Mouse (Mus musculus) midbrain, postnatal 0 days (tissue): ENCODE measurements around the gene Dennd4b. TPM values are rescaled to one million over a fixed set of nuclear protein-coding genes. Genes with fewer than 3 reads are reported as not detected.

Source experiments
- ATAC-seq: fragments of 200-750 bp; cut with Nextera tagmentation; 2 replicates; pipeline ENCODE4 v1.8.0; 2017; ENCODE audit warnings: moderate number of reproducible peaks, mild to moderate bottlenecking, moderate TSS enrichment, moderate library complexity; ENCODE audit not compliant: low FRiP score
- DNase-seq: peaks from one replicate; pipeline ENCODE4 v3.0.0-alpha.2; 2015; ENCODE audit warnings: low spot score
- H3K27ac ChIP-seq: fragments of 300-500 bp; sonication (generic); 2 replicates; pipeline ENCODE4 v1.5.1; 2014; ENCODE audit warnings: low read depth, mild to moderate bottlenecking, low read length, mixed read lengths
- H3K27me3 ChIP-seq: fragments of 300-500 bp; sonication (generic); 2 replicates; pipeline ENCODE4 v1.6.1; 2014; ENCODE audit warnings: low read length, control low read depth, mixed read lengths; ENCODE audit not compliant: insufficient read depth
- H3K36me3 ChIP-seq: fragments of 300-500 bp; sonication (generic); 2 replicates; pipeline ENCODE4 v1.6.1; 2014; ENCODE audit warnings: low read length, control low read depth, mixed read lengths; ENCODE audit not compliant: insufficient read depth
- H3K4me1 ChIP-seq: fragments of 300-500 bp; sonication (generic); 2 replicates; pipeline ENCODE4 v1.6.1; 2014; ENCODE audit warnings: mild to moderate bottlenecking, control low read depth, antibody characterized with exemption, low read length, mixed read lengths; ENCODE audit not compliant: insufficient read depth
- H3K4me2 ChIP-seq: fragments of 300-500 bp; sonication (generic); 2 replicates; pipeline ENCODE4 v1.6.1; 2014; ENCODE audit warnings: low read depth, mild to moderate bottlenecking, low read length, mixed read lengths; ENCODE audit not compliant: poor library complexity, severe bottlenecking
- H3K4me3 ChIP-seq: fragments of 300-500 bp; sonication (generic); 2 replicates; pipeline ENCODE4 v1.5.1; 2014; ENCODE audit warnings: low read depth, mild to moderate bottlenecking, low read length, moderate library complexity
- H3K9ac ChIP-seq: fragments of 300-500 bp; sonication (generic); replicated peaks from 2 replicates; pipeline ENCODE4 v1.6.1; 2014; ENCODE audit warnings: mild to moderate bottlenecking, low read length, moderate library complexity, mixed read lengths; ENCODE audit not compliant: poor library complexity, severe bottlenecking
- H3K9me3 ChIP-seq: fragments of 300-500 bp; sonication (generic); 2 replicates; pipeline ENCODE4 v1.6.1; 2016; ENCODE audit warnings: low read length, control low read depth
- CTCF ChIP-seq: IDR thresholded peaks from 2 replicates; pipeline ENCODE4 v1.5.1; 2016; ENCODE audit warnings: antibody characterized with exemption, mild to moderate bottlenecking
- WGBS: fragments of 180-500 bp; shearing (Covaris S2); extraction: QIAGEN DNeasy Blood & Tissue Kit; methylation state at CpG from one replicate; pipeline ENCODE4 v1.1.7; 2014; 5-methylcytosine and 5-hydroxymethylcytosine counted together
- polyA plus RNA-seq: library from polyadenylated mRNA; unstranded; fragments of >200 nt; fragmentation: Nextera tagmentation; extraction: Ambion mirVana; gene quantifications from 2 replicates; pipeline ENCODE4 v1.2.1, GENCODE M21; 2015
- total RNA-seq: library from RNA; depleted of rRNA; stranded (reverse); fragments of >200 nt; gene quantifications from 2 replicates; pipeline ENCODE4 v1.2.3, GENCODE M21; 2014

Gene Dennd4b
- total and polyA plus RNA-seq, 2 experiments from 2014 or later, result 6.9 to 34.6 TPM

DNA sequence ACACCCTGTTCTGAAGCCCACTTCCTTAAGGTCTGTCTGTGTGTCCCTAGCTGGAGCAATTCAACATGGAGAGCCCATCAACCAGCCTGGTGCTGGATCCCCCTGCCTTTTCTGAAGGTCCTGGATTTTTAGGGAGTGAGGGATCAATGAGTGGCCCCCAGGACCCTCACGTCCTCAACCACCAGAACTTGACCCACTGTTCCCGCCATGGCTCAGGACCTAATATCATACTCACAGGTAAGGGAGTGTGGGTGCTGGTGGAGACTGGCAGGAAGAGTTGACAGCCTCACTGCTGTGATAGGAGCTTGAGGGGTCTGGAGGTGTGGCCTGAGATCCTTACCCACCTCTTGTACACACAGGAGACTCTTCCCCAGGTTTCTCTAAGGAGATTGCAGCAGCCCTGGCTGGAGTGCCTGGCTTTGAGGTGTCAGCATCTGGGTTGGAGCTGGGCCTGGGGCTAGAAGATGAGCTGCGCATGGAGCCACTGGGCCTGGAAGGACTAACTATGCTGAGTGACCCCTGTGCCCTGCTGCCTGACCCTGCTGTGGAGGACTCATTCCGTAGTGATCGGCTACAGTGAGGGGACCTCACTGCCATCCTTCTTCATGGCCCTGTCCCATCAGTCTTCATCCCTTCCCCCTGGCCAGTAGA is 1.7 kb upstream of the Dennd4b start:
- no peak overlapping the region for H3K9ac ChIP-seq
- ATAC-seq (no peak), DNase-seq (no peak)
- peaks cover 11% of the 10 kb centered on the region for H3K4me1 ChIP-seq
- no peak overlapping the region for H3K4me3 ChIP-seq
- H3K27ac ChIP-seq, result no peak overlapping the region
- H3K9me3 ChIP-seq, result no peaks in the 10 kb centered on the region
- TF ChIP-seq CTCF, result no peak
- H3K27me3 ChIP-seq, result no peaks in the 10 kb centered on the region
- no peak overlapping the region for H3K4me2 ChIP-seq
- peaks cover 58% of the 10 kb centered on the region for H3K36me3 ChIP-seq
- WGBS, result 90% methylated on average over 5 of the region's 5 CpGs

- Histone ChIP-seq H3K4me2 (peak overlapping the region; percentile 89), H3K9me3 (no peaks in the 10 kb centered on the region), H3K27me3 (no peaks in the 10 kb centered on the region), H3K36me3 (peaks cover 50% of the 10 kb centered on the region), H3K9ac (peak overlapping the region; percentile 91; the same call in 1 of the 2 replicates), H3K4me3 (peak overlapping the region; percentile 93), H3K4me1 (peaks cover 11% of the 10 kb centered on the region), H3K27ac (peak overlapping the region; percentile 97)
- TF ChIP-seq CTCF, result no peak
- ATAC-seq, result no peak
- no peak for DNase-seq
- WGBS, result 34% methylated on average over 10 of the region's 10 CpGs
These were observed 325 bp upstream of the Dennd4b start for GRCm38 (mm10) chr3:90264687-90265033.

DNA sequence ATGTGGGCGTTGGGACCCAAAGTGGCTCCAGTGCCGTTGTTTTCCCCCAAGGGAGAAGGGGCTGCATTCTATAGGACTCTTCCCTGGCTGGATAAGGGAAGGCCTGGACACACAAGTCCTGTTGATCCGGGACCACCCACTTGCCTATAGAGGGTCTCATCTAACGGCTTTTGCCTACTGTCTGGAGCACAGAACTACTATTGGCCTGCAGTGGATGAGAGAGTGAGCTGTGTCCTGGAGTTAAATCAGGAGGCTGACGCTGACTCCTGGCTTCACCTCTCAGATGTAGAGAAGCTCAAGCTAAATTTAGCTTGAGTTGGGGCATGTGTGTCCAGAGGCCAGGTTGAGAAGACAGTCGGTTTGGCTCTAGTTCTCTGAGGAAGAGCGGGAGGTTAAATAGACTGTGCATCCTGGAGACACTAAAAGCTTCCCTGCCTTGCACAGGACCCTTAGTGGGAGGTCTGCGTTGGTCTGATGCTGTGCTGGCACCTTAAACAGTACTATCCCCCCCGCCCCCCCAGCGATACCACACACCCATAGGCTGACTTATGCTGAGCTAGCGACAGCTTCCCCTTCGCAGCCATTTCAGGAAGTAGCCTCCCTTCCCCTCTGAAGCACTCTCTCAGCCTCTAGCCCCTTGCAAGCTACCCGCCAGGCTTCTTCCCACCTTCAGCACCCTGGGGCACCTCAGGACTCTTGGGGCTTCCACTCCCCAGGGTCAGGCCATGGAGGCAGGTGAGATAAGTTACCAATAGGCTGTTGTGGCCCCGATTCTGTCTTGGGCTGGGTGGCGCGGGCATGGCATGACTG is 1.2 kb downstream of the Dennd4b start:
- Histone ChIP-seq H3K4me3 (peak overlapping the region; percentile 93), H3K4me2 (peak overlapping the region; percentile 89), H3K27me3 (no peaks in the 10 kb centered on the region), H3K9me3 (no peaks in the 10 kb centered on the region), H3K27ac (peak overlapping the region; percentile 97), H3K9ac (peak overlapping the region; percentile 91), H3K4me1 (peaks cover 11% of the 10 kb centered on the region), H3K36me3 (peaks cover 45% of the 10 kb centered on the region)
- WGBS, result 24% methylated on average over 16 of the region's 16 CpGs
- DNase-seq (peak; percentile 37), ATAC-seq (peak; percentile 52)
- no peak for TF ChIP-seq CTCF

DNA sequence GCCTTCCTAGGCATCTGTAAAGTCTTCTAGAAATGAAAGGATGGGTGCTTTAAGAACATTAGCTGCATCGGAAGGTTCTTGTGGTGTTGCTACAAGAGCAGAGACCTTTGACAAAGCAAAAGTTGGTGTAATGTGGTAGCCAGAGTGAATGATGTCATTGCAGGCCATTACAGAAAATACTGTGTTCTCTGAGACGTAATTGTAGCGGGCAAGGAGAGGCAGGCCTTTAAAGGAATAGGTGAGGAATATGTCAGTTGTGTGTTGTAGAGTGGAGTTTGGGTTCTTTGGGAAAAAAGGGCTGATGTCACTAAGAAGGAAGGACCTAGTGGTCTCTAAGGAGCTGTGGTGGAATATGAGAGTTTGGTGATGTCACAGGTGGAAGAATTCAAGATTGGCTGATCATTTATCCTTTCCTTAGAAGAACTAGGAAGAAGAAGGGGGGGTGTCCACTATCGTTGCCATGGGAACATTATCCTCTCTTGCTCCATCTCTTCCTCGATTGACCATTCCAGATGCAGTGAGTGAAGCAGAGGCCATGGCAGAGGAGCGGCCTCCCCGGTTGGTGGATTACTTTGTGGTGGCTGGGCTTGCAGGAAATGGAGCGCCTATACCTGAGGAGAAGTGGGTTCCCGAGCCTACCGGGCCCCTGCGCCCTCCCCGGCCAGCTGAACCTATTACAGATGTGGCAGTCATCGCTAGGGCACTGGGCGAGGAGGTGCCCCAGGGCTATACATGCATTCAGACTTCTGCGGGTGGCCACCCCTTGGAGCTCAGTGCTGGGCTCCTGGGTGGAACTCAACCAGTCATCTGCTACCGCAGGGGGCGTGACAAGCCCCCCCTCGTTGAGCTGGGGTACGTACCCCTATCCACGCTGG is 2.2 kb downstream of the Dennd4b start:
- Histone ChIP-seq H3K4me3 (no peak overlapping the region), H3K9me3 (no peaks in the 10 kb centered on the region), H3K27me3 (no peaks in the 10 kb centered on the region), H3K27ac (no peak overlapping the region), H3K9ac (no peak overlapping the region), H3K4me2 (peak overlapping the region; percentile 89; the same call in 1 of the 2 replicates), H3K4me1 (peaks cover 11% of the 10 kb centered on the region), H3K36me3 (peaks cover 43% of the 10 kb centered on the region)
- DNase-seq (no peak), ATAC-seq (no peak)
- TF ChIP-seq CTCF, result no peak
- WGBS, result 87% methylated on average over 20 of the region's 20 CpGs

GRCm38 (mm10) chr3:90268190-90268589 is 3.2 kb downstream of the Dennd4b start:
- peaks cover 11% of the 10 kb centered on the region for H3K4me1 ChIP-seq
- H3K27ac ChIP-seq, result no peak overlapping the region
- no peak for TF ChIP-seq CTCF
- H3K4me2 ChIP-seq, result no peak overlapping the region
- no peaks in the 10 kb centered on the region for H3K9me3 ChIP-seq
- ATAC-seq (no peak), DNase-seq (no peak)
- peaks cover 41% of the 10 kb centered on the region for H3K36me3 ChIP-seq
- H3K9ac ChIP-seq, result no peak overlapping the region
- H3K27me3 ChIP-seq, result no peaks in the 10 kb centered on the region
- 96% methylated on average over 11 of the region's 11 CpGs for WGBS
- H3K4me3 ChIP-seq, result no peak overlapping the region
